Mouse (Mus musculus): Measurements from ENCODE around the gene Olfr1290.

Gene Olfr1290

GRCm38 (mm10) chr2:111493729-111494128 lies at the start of gene Olfr1290:
Gene Olfr1290, minus strand, starts transcription at chr2:111493829.
- no peak for DNase-seq

DNA sequence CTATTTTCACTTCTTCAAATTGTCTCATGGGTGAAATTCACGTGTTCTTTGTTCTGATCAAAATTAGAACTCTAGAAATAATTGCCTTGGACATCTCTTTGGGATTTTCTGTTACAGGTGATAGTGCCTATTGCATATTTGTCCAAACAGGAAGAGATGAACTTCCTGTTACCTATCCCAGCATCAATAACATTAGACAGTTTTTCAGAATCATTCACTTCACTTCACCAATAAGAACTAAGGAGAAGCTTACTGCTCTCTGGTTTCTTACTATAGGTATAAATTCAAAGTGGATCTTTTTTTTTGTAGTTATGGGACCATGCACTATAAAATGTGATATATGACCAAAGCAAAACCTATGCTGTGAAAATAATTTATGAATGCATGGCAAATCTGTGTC lies 46.6 kb upstream of the Olfr1290 start, which contains the start of gene Olfr1294:
TSS of gene Olfr1294 (minus strand) at position 101 of the 400 bp plus-strand sequence.
- DNase-seq, result no peak

DNA sequence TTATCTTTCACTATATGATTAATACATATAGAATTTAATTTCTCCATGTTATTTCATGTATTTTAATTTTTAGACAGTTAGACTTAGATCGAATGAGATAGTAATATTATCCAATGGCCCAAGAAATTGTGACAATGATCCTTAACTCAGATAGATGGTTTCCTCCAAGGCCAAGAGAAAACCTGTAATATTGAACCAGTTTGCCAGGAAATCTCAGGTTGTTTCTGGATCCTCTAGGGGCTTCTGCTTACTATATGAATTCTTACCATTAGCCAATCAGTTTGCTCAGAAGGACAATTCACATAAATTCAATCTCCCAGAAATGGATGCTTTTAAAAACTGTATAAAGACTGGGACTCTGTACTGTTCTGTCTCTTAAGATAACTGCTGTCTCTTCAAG lies 31.3 kb upstream of the Olfr1290 start, which contains the start of gene Olfr1293-ps:
TSS of gene Olfr1293-ps (plus strand) at position 301 of the 400 bp plus-strand sequence.
- no peak for DNase-seq

- no peak for DNase-seq
These were observed 23.8 kb upstream of the Olfr1290 start for GRCm38 (mm10) chr2:111517451-111517850.

DNA sequence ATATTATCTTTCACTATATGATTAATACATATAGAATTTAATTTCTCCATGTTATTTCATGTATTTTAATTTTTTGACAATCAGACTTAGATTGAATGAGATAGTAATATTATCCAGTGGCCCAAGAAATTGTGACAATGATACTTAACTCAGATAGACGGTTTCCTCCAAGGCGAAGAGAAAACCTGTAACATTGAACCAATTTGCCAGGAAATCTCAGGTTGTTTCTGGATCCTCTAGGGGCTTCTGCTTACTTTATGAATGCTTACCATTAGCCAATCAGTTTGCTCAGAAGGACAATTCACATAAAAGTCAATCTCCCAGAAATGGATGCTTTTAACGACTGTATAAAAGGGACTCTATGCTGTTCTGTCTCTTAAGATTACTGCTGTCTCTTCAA lies 3.3 kb upstream of the Olfr1290 start, which contains the start of gene Olfr1291-ps1:
TSS of gene Olfr1291-ps1 (plus strand) at position 301 of the 400 bp plus-strand sequence.
- DNase-seq, result no peak

- DNase-seq, result no peak
These were observed 13.1 kb downstream of the Olfr1290 start, which contains the start of gene Olfr1289 for GRCm38 (mm10) chr2:111480519-111480918. Gene Olfr1289, plus strand, starts transcription at chr2:111480819.

DNA sequence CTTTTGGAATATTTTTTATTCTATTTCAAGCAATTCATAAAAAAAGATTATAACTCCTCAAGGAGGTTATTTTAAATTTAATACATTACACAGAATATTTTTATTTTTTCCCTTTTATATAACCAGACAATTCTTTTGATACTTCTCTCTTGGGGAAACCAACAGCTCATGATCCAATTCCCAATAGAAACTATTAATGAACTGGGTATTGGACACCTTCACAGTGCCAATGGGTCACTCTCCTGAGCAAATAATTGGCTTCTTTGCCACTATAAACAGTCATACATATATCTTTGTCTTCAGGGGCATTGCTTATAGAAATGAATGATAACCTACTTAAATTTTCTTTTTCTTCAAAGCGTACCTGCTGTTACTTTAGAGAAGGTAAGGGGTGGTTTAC lies 19.8 kb downstream of the Olfr1290 start, which contains the start of gene Olfr1288:
TSS of gene Olfr1288 (plus strand) at position 301 of the 400 bp plus-strand sequence.
- DNase-seq, result no peak

- DNase-seq, result no peak
These were observed 44.8 kb downstream of the Olfr1290 start, which contains the start of gene Olfr1287 for GRCm38 (mm10) chr2:111448842-111449241. Gene Olfr1287, plus strand, starts transcription at chr2:111449142.

Measured in right cerebral cortex, postnatal 4 days (tissue).